Mouse (Mus musculus) kidney, postnatal 25 days (tissue): ENCODE results near the gene Mmp27.

Source experiments
- DNase-seq, 2 experiments: peaks; one replicate each; pipeline ENCODE4 v3.0.0; 2021; ENCODE audit warnings: mixed read lengths in 2 of 2

The Mmp27 gene

DNA sequence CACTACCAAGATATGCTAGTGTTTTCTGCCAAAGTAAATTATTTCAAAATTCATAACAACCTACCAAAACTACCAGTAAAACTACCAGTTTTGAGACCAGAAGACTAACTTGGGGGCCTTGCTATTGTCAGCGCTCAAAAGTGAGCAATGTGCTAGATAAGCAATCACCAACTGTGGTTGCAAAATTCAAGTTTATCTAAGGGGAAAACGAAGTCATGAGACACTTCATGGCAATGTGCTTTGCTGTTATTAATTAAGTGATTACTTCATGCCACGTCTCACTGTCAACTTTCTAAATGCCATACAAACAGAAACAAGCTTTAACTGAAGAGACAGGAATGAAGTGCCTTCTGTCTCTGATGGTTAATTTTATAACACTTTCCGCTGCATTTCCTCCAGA, at the start of gene Mmp27:
Mmp27 (plus strand) TSS at position 235 of the 400 bp plus-strand sequence.
- DNase-seq, result no peak

DNA sequence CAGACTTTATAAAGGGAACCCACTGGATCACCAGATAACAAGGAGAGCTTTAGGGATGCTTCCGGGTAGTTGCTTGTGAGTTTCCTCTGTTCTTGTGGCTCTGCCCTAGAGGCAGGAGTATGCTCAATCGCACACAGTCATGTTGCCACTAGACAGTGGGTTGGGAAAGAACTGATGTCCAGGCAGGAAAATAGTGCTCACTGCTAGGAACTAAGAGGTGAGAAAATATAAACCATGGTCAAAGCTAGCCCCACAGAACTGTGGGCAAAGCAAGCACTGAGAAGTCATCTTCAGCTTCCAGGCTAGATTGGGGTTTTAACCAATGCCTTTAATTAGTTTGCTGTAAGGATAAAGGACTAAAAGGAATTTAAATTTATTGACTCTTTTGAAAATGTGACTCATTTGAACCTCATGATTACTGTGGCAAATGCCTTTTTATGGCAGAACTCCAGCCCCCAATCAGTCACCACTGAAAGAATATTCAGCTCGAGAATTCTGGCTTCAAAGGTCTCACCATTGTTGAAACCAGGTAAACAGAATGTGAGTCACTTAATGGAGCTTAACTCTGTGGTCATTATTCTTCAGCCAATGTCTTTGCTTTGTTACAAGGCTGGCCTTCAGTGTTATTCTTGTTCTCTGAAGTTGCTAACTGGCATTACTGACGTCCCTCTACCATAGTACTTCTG, 44.8 kb upstream of the Mmp27 start:
- DNase-seq, result no peak

DNA sequence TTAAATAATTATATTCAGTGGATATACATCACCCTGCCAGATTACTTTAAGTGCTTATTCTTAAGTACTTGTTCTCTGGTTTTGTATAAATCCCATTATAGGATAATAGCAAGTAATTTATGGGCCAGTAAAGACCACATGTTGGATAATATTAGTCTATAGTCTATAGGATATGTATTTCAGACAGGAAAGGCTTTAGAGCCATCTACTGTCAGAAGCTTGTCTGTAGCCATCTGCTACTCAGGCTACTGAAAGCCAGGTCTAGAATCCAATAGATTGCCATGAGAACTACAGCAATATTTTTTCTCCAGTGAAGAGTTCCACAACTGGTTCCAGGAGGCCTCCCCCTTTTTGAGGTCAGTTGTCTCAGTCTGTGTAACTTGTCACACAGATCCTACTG, 28.4 kb upstream of the Mmp27 start:
- DNase-seq, result no peak

GRCm38 (mm10) chr9:7544923-7545457, 26.2 kb upstream of the Mmp27 start:
- DNase-seq, result no peak

DNA sequence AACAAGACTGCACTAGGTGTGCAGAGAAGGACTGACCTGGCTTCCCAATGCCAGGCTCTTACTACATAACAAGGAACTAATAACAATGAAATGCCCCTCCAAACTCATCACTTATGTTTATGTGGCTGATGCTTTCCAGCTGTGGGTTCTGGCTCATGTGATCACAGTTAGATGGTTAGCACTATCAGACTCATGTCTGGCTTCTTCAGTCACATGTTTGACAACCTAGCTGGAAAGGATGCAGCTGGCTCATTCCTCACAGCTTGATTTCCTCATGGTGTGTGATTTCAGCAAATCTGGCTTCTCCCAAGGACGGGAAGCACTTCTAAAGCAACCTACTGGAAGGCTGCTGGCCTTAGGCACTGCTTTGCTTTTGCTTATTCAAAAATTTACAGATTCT, 25.7 kb upstream of the Mmp27 start:
- DNase-seq, result peak; percentile 27 to 43

- no peak for DNase-seq
Measured at GRCm38 (mm10) chr9:7545920-7546319, 25.3 kb upstream of the Mmp27 start.

DNA sequence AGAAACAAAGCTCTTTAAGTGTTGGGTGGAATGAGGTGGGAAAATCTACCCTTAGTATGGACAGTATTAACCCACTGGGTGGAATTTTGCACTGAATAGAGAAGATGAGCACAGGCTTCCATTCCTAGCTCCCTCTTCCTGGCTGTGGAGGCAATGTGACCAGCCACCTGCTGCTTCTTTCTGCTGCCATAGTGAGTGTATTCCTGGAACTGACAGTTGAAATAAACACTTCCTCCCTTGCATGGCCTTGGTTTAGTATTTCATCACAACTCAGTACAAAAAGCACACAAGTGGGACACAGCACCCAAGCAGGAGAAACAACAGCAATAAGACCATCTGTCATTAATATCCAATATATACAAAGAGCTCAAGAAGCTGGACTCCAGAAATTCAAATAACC, 19.3 kb upstream of the Mmp27 start:
- DNase-seq, result no peak

- DNase-seq, result no peak
Measured at GRCm38 (mm10) chr9:7553536-7553935, 17.7 kb upstream of the Mmp27 start.

DNA sequence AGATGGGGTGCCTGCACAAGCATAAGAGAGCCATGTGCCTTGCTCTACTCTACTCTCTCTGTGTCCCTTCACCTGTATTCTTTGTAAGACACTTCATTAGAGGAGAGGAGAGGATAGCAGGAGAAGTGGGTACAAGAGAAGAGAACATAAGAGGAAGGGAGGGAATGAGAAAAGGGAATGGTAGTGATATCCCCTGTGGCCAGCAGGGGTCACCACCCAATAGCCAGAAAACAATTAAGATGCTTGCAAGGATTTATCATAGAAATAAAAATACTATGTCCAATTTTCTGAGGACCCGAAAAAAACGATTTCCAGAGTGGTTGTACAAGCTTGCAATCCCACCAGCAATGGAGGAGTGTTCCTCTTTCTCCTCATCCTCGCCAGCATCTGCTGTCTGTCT, 16.8 kb upstream of the Mmp27 start:
- peak in 1 of 2 experiments; percentile 43 for DNase-seq

- DNase-seq, result no peak
Measured at GRCm38 (mm10) chr9:7558221-7559017, 12.8 kb upstream of the Mmp27 start, which contains the start of gene Mmp8. Gene Mmp8, plus strand, starts transcription at chr9:7558456.

GRCm38 (mm10) chr9:7560026-7560425, 11.2 kb upstream of the Mmp27 start:
- no peak for DNase-seq

- no peak for DNase-seq
Measured at GRCm38 (mm10) chr9:7567376-7567775, 3.8 kb upstream of the Mmp27 start.

- no peak for DNase-seq
Measured at GRCm38 (mm10) chr9:7567923-7568322, 3.3 kb upstream of the Mmp27 start.

GRCm38 (mm10) chr9:7570485-7570884, 711 bp upstream of the Mmp27 start:
- no peak for DNase-seq

DNA sequence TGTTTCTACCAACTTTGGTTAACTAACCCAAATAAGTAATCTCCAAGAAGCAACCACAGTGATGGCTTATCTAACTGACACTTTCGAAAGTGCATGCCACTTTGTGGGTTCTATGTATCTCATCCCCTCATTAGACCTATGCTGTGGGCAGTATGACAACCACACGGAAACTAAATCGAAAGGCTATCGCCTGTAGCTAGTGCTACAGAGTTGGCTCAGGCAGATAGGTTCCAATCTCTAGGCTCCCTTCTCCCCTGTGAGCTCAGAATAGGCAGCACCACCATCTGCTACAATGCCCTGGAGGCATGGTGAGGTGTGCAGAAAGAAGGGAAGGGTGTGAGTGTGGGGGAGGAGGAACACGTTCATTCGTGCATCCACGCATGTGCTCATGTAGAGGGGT, 992 bp downstream of the Mmp27 start:
- no peak for DNase-seq

DNA sequence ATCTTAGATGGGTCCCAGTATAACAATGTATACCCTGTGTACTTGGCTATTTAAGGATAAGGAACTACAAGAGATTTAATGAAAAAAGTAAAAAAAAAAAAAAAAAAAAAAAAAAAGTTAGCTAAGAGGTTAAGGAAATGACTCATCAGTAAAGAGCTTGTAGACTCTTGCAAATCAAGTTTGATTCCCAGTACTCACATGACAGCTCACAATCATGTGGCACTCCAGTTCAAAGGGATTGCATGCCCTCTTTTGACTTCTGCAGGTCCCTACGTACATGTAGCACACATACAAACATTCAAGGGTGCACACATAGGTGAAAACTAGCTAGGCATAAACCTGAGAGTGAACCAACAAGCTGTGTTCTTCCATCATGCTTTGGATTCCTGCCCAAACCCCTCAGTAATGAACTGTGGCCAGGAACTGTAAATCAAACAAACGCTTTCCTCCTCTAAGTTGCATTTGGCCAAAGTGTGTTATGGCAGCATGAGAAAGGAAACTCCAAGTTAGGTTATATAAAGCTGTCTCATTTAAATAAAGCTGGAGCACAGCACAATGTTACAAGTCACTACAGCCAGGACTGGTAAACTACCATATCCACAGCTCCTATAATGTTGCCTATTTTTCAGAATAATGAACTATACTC, 1.6 kb downstream of the Mmp27 start:
- no peak for DNase-seq

DNA sequence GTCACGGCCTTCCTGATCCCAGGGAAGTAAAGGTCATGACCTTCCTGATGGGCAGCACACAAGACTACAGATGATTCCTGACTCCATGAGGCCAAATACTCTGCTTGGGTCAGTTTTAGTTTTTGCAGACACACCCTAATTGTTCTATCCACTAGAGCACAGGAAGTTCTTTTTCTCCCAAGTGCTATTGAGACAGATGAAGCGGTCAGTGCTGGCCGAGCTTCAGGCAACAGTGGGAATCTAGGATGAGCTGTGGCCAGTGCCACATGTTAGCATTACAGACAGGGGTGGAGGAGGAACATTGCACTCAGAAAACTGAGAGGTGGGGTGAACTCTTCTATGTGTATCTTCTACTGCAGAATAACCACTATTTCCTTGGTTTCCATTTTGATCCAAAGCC, 4.3 kb downstream of the Mmp27 start:
- no peak for DNase-seq

GRCm38 (mm10) chr9:7577371-7577770, 6.2 kb downstream of the Mmp27 start:
- no peak for DNase-seq

- DNase-seq, result no peak
Measured at GRCm38 (mm10) chr9:7590063-7590462, 18.9 kb downstream of the Mmp27 start.

DNA sequence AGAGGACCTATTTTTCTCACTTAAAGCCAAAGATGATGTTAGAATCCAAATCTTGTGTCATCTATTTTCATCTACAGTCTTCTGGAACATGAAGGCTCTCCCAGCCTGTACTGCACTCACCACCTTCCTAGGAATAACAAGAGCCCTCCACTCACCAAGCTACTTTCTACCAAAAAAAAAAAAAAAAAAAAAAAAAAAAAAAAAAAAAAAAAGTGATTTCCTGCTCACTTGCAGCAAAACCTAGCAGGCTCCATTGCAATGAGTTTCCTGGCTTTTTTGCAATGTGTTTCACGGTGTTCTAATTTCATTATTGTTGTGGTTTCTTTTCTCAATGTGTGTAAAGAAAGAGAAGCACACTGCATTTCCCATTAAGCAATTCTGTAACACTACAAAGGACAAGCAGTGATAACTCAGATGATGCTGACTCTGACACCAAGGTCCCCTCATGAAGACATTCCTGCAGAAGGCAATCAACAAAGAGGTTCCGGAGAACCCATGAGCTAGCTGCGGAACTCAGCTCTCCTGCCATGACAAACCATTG, 22.1 kb downstream of the Mmp27 start:
- no peak for DNase-seq

DNA sequence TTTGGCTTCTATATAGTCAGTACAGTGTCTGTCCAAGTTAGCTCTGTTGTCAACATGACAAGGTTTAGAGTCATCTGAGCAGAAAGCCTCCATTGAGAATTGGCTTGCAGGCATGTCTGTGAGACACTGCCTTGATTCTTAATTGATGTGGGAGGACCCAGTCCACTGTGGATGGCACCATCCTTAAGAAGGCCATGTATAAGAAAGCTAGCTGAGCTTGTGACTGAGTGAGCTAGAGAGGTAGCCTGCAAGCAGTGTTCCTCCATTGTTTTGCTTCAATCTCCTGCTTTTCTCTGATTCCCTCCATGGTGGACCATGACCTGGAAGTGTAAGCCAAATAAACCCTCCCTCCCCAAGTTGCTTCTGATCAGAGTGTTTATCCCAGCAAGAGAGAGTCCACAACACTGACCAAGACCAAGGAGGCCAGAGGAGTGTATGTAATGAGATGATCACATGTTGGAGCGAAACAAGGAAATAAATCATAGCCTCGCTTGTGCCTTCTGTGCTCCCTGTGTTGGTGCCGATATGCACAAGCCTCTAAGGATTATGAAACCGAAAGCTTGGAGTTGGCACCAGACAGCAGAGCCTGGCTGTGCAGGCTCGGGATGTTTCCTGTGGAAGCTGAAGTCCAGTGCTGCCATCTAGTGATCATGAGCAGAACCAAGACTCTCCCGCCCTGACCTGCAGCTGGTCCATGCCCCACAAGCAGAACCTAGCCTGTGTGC, 23.8 kb downstream of the Mmp27 start:
- peak; percentile 87 to 91 for DNase-seq

GRCm38 (mm10) chr9:7602982-7603742, 32.0 kb downstream of the Mmp27 start:
- peak; percentile 66 to 79 for DNase-seq
